Comparison of ENCODE assay signal across 29 mouse cellular contexts in the genomic region with DNA sequence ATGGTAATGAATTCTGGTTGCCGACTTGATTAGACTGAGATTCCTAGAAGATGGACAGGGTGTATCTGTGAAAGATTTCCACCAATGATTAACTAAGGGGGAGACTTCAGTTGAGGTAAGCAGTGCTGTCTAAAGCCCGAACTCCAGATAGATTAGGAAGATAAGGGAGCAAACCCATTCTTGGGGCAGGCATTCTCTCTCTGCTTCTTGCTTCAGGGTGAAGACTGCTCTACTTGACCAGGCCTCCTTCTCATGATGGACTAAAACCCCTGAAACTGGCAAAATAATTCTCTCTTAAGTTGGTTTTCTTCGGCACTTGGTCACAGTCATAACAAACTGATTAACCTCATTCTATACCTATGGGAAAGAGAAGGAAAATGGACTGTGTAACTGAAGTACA.
"Had no signal": no experiment of that assay in that cellular context is flagged by ENCODE, and none has a peak within 500 bp of the region (broad histone marks: within the 10 kb centered on the region; RNA-seq: fewer than 3 reads in every experiment).

No protein-coding gene starts in this region.

- H3K9me3 ChIP-seq: embryonic facial prominence, embryonic 10.5 days; embryonic facial prominence, embryonic 12.5 days; embryonic facial prominence, embryonic 13.5 days; embryonic facial prominence, embryonic 15.5 days; forebrain, embryonic 10.5 days; forebrain, embryonic 12.5 days; forebrain, embryonic 13.5 days; forebrain, embryonic 15.5 days had no signal

- H3K4me1 ChIP-seq: embryonic facial prominence, embryonic 10.5 days; embryonic facial prominence, embryonic 12.5 days; embryonic facial prominence, embryonic 13.5 days; embryonic facial prominence, embryonic 15.5 days; forebrain, embryonic 10.5 days; forebrain, embryonic 12.5 days; forebrain, embryonic 13.5 days; forebrain, embryonic 15.5 days had no signal

- ATAC-seq: forebrain, embryonic 13.5 days; forebrain, embryonic 14.5 days; forebrain, embryonic 15.5 days; forebrain, embryonic 16.5 days; forebrain, postnatal 0 days had no signal

- H3K9ac ChIP-seq: embryonic facial prominence, embryonic 12.5 days; embryonic facial prominence, embryonic 13.5 days; embryonic facial prominence, embryonic 15.5 days; forebrain, embryonic 12.5 days; forebrain, embryonic 13.5 days; forebrain, embryonic 15.5 days; forebrain, postnatal 0 days had no signal

- H3K4me2 ChIP-seq: embryonic facial prominence, embryonic 12.5 days; embryonic facial prominence, embryonic 13.5 days; embryonic facial prominence, embryonic 15.5 days; forebrain, embryonic 12.5 days; forebrain, embryonic 13.5 days; forebrain, embryonic 15.5 days had no signal

- H3K27me3 ChIP-seq: embryonic facial prominence, embryonic 12.5 days; embryonic facial prominence, embryonic 13.5 days; embryonic facial prominence, embryonic 15.5 days; forebrain, embryonic 12.5 days; forebrain, embryonic 13.5 days; forebrain, embryonic 15.5 days had no signal

- DNase-seq: cerebellum, adult 2 months; cerebellum, adult 8-10 months; cerebellum, adult 9-10 months; cerebellum, adult 9-11 months; cerebellum, postnatal 10 days; cerebellum, postnatal 14 days; cerebellum, postnatal 25 days; cerebellum, postnatal 36 days; embryo, embryonic 11 days; forebrain, postnatal 0 days; gastrocnemius, adult 2 months; gastrocnemius, postnatal 10 days; gastrocnemius, postnatal 14 days; gastrocnemius, postnatal 25 days; gastrocnemius, postnatal 36 days; heart, adult 11 months; heart, adult 18-20 months; heart, adult 2 months had no signal

- H3K27ac ChIP-seq: embryonic facial prominence, embryonic 10.5 days; embryonic facial prominence, embryonic 12.5 days; embryonic facial prominence, embryonic 13.5 days; embryonic facial prominence, embryonic 15.5 days; forebrain, embryonic 10.5 days; forebrain, embryonic 12.5 days; forebrain, embryonic 13.5 days; forebrain, embryonic 15.5 days; gastrocnemius, adult 2 months; heart, adult 2 months had no signal

- H3K4me3 ChIP-seq: embryonic facial prominence, embryonic 10.5 days; embryonic facial prominence, embryonic 12.5 days; embryonic facial prominence, embryonic 13.5 days; embryonic facial prominence, embryonic 15.5 days; erythroblast, embryonic 14.5 days; forebrain, embryonic 10.5 days; forebrain, embryonic 12.5 days; forebrain, embryonic 13.5 days; forebrain, embryonic 15.5 days; gastrocnemius, adult 2 months; heart, adult 2 months had no signal
